Mouse (Mus musculus): ENCODE data around the gene Cpox.

- TF ChIP-seq HCFC1 (IDR thresholded peaks at IDR 0.05; ENCODE audit: borderline replicate concordance, insufficient read depth, low read length) (no peak), CHD2 (IDR thresholded peaks at IDR 0.05; ENCODE audit: low read depth, low read length) (no peak)
Observed at GRCm38 (mm10) chr16:58696796-58697195, 26.7 kb downstream of the Cpox start.
